ENCODE assay signal across 19 mouse cellular contexts in genomic region chr15:95049171-95049729, GRCm38 (mm10).
DNase-seq lines count a peak whose midpoint lies in the region; ATAC-seq and TF ChIP-seq lines count a peak whose summit lies in the region.
"Had no signal": no experiment of that assay in that cellular context is flagged by ENCODE, and none has a peak within 500 bp of the region (broad histone marks: within the 10 kb centered on the region; RNA-seq: fewer than 3 reads in every experiment).

No protein-coding gene starts in this region.

- DNase-seq in adrenal gland, postnatal 10 days = peak; percentile 1
- DNase-seq in adrenal gland, adult 18-20 months (ENCODE audit: low spot score in 2 of 2) = no peak
- DNase-seq in liver, postnatal 0 days = peak; percentile 27
- peak; percentile 11 for DNase-seq in ZHBTc4 (ENCODE audit: low read depth, low spot score)
- peak; percentile 77 for DNase-seq in cerebellum, adult 9-10 months
- DNase-seq in natural killer cell, adult 2 months (ENCODE audit: low spot score in 2 of 2) = no peak
- DNase-seq: gastrocnemius, postnatal 10 days; heart, adult 18-20 months; heart, postnatal 36 days; kidney, adult 11 months; lung, adult 2 months had no signal

- no peaks in the 10 kb centered on the region for H3K27me3 ChIP-seq in liver, postnatal 0 days (ENCODE audit: insufficient read depth, low read length)
- H3K27me3 ChIP-seq in liver, embryonic 12.5 days (replicated peaks) = no peaks in the 10 kb centered on the region
- H3K27me3 ChIP-seq in forebrain, embryonic 12.5 days = no peaks in the 10 kb centered on the region
- H3K27me3 ChIP-seq: heart, embryonic 13.5 days; limb, embryonic 15.5 days; neural tube, embryonic 12.5 days; Patski had no signal

- TF ChIP-seq EP300 in liver, postnatal 0 days (IDR thresholded peaks at IDR 0.05; ENCODE audit: low read depth) = no peak

- no peak overlapping the region for H3K9ac ChIP-seq in liver, postnatal 0 days (replicated peaks)
- no peak overlapping the region for H3K9ac ChIP-seq in liver, embryonic 12.5 days
- H3K9ac ChIP-seq in forebrain, embryonic 12.5 days = no peak overlapping the region
- H3K9ac ChIP-seq: heart, embryonic 13.5 days; limb, embryonic 15.5 days; neural tube, embryonic 12.5 days had no signal

- TF ChIP-seq CTCF in liver, postnatal 0 days (IDR thresholded peaks at IDR 0.05; ENCODE audit: low read depth) = no peak

- no peak overlapping the region for H3K4me3 ChIP-seq in liver, postnatal 0 days (ENCODE audit: low read depth, low read length)
- H3K4me3 ChIP-seq in liver, embryonic 12.5 days = no peak overlapping the region
- H3K4me3 ChIP-seq in forebrain, embryonic 12.5 days (replicated peaks) = no peak overlapping the region
- H3K4me3 ChIP-seq: heart, embryonic 13.5 days; limb, embryonic 15.5 days; neural tube, embryonic 12.5 days had no signal

- no peak overlapping the region for H3K27ac ChIP-seq in liver, postnatal 0 days (ENCODE audit: low read depth)
- H3K27ac ChIP-seq in liver, embryonic 12.5 days = no peak overlapping the region
- H3K27ac ChIP-seq in forebrain, embryonic 12.5 days = no peak overlapping the region
- H3K27ac ChIP-seq: heart, embryonic 13.5 days; limb, embryonic 15.5 days; neural tube, embryonic 12.5 days had no signal

- WGBS in liver, postnatal 0 days (ENCODE audit: insufficient replicate concordance) = 52% methylated on average over 6 of the region's 6 CpGs
- 65% methylated on average over 6 of the region's 6 CpGs for WGBS in liver, embryonic 12.5 days (ENCODE audit: insufficient replicate concordance)
- 67% methylated on average over 6 of the region's 6 CpGs for WGBS in forebrain, embryonic 12.5 days

- no peaks in the 10 kb centered on the region for H3K9me3 ChIP-seq in liver, postnatal 0 days (ENCODE audit: low read length)
- H3K9me3 ChIP-seq in liver, embryonic 12.5 days (replicated peaks) = 0 out of 2 replicates have a peak, but pooled peaks cover 3% of the 10 kb centered on the region
- no peaks in the 10 kb centered on the region for H3K9me3 ChIP-seq in forebrain, embryonic 12.5 days
- H3K9me3 ChIP-seq: heart, embryonic 13.5 days; limb, embryonic 15.5 days; neural tube, embryonic 12.5 days had no signal

- peak; percentile 80 for ATAC-seq in liver, postnatal 0 days
- ATAC-seq in liver, embryonic 12.5 days = no peak
- no peak for ATAC-seq in forebrain, embryonic 12.5 days (ENCODE audit: low FRiP score)
- ATAC-seq: hindbrain, embryonic 16.5 days; Patski had no signal

- no peaks in the 10 kb centered on the region for H3K36me3 ChIP-seq in liver, postnatal 0 days (replicated peaks; ENCODE audit: insufficient read depth, low read length)
- H3K36me3 ChIP-seq in liver, embryonic 12.5 days = no peaks in the 10 kb centered on the region
- no peaks in the 10 kb centered on the region for H3K36me3 ChIP-seq in forebrain, embryonic 12.5 days (replicated peaks)
- H3K36me3 ChIP-seq: heart, embryonic 13.5 days; limb, embryonic 15.5 days; neural tube, embryonic 12.5 days had no signal

- H3K4me1 ChIP-seq in liver, postnatal 0 days (ENCODE audit: insufficient read depth) = no peaks in the 10 kb centered on the region
- H3K4me1 ChIP-seq in liver, embryonic 12.5 days = no peaks in the 10 kb centered on the region
- H3K4me1 ChIP-seq in forebrain, embryonic 12.5 days = no peaks in the 10 kb centered on the region
- H3K4me1 ChIP-seq: heart, embryonic 13.5 days; limb, embryonic 15.5 days; neural tube, embryonic 12.5 days had no signal

- no peak overlapping the region for H3K4me2 ChIP-seq in liver, postnatal 0 days (ENCODE audit: low read depth, low read length)
- no peak overlapping the region for H3K4me2 ChIP-seq in liver, embryonic 12.5 days
- no peak overlapping the region for H3K4me2 ChIP-seq in forebrain, embryonic 12.5 days
- H3K4me2 ChIP-seq: heart, embryonic 13.5 days; limb, embryonic 15.5 days; midbrain, embryonic 11.5 days; neural tube, embryonic 12.5 days had no signal

Comparison
In these comparisons a context has a peak if more than half of its experiments do, and no peak if none do; other contexts are left out.
1. DNase-seq: peak in adrenal gland, postnatal 10 days (single experiment), liver, postnatal 0 days (single experiment), ZHBTc4 (single experiment) and cerebellum, adult 9-10 months (single experiment); none in adrenal gland, adult 18-20 months (0 of 2) and natural killer cell, adult 2 months (0 of 2).